Mouse (Mus musculus) liver, embryonic 12.5 days (tissue): ENCODE results near the gene Capn7. TPM values are rescaled to one million over a fixed set of nuclear protein-coding genes. Genes with fewer than 3 reads are reported as not detected.

Experiments
- ATAC-seq: fragments of 200-750 bp; cut with Nextera tagmentation; 2 replicates; pipeline ENCODE4 v1.8.0; 2017; ENCODE audit warnings: moderate number of reproducible peaks, mild to moderate bottlenecking, moderate library complexity
- H3K27ac ChIP-seq: fragments of 300-500 bp; sonication (generic); 2 replicates; pipeline ENCODE4 v1.5.1; 2016; ENCODE audit warnings: mild to moderate bottlenecking
- H3K27me3 ChIP-seq: fragments of 300-500 bp; sonication (generic); replicated peaks from 2 replicates; pipeline ENCODE4 v1.6.1; 2016; ENCODE audit warnings: mild to moderate bottlenecking, moderate library complexity
- H3K36me3 ChIP-seq: fragments of 300-500 bp; sonication (generic); 2 replicates; pipeline ENCODE4 v1.6.1; 2016; ENCODE audit warnings: mild to moderate bottlenecking, moderate library complexity
- H3K4me1 ChIP-seq: fragments of 300-500 bp; sonication (generic); 2 replicates; pipeline ENCODE4 v1.6.1; 2016
- H3K4me2 ChIP-seq: fragments of 300-500 bp; sonication (generic); 2 replicates; pipeline ENCODE4 v1.6.1; 2016; ENCODE audit warnings: mild to moderate bottlenecking, moderate library complexity
- H3K4me3 ChIP-seq: fragments of 300-500 bp; sonication (generic); 2 replicates; pipeline ENCODE4 v1.5.1; 2016; ENCODE audit warnings: mild to moderate bottlenecking, moderate library complexity
- H3K9ac ChIP-seq: fragments of 300-500 bp; sonication (generic); 2 replicates; pipeline ENCODE4 v1.6.1; 2016; ENCODE audit warnings: mild to moderate bottlenecking, moderate library complexity
- H3K9me3 ChIP-seq: fragments of 300-500 bp; sonication (generic); replicated peaks from 2 replicates; pipeline ENCODE4 v1.6.1; 2016; ENCODE audit warnings: mild to moderate bottlenecking, moderate library complexity
- WGBS: fragments of 180-500 bp; shearing (Covaris S2); methylation state at CpG from one replicate; pipeline ENCODE4 v1.1.7; 2016; ENCODE audit not compliant: insufficient replicate concordance; 5-methylcytosine and 5-hydroxymethylcytosine counted together
- polyA plus RNA-seq: library from polyadenylated mRNA; unstranded; fragments of >200 nt; fragmentation: Nextera tagmentation; extraction: Ambion mirVana; gene quantifications from 2 replicates; pipeline ENCODE4 v1.2.1, GENCODE M21; 2016

Gene Capn7
- polyA plus RNA-seq, 1 experiment from 2014 or later, result 24.5 TPM

- no peak overlapping the region for H3K27ac ChIP-seq
- no peak overlapping the region for H3K9ac ChIP-seq
- ATAC-seq, result no peak
- peaks cover 14% of the 10 kb centered on the region for H3K27me3 ChIP-seq
- no peak overlapping the region for H3K4me2 ChIP-seq
- H3K4me3 ChIP-seq, result no peak overlapping the region
- H3K9me3 ChIP-seq, result no peaks in the 10 kb centered on the region
- 74% methylated on average over 7 of the region's 7 CpGs for WGBS
- no peaks in the 10 kb centered on the region for H3K36me3 ChIP-seq
- H3K4me1 ChIP-seq, result peaks cover 17% of the 10 kb centered on the region
Measured at GRCm38 (mm10) chr14:31326770-31327169, 9.7 kb upstream of the Capn7 start.

- no peak for ATAC-seq
- Histone ChIP-seq H3K9ac (no peak overlapping the region), H3K4me2 (no peak overlapping the region), H3K9me3 (no peaks in the 10 kb centered on the region), H3K36me3 (no peaks in the 10 kb centered on the region), H3K4me3 (no peak overlapping the region), H3K4me1 (peaks cover 17% of the 10 kb centered on the region), H3K27ac (no peak overlapping the region), H3K27me3 (peaks cover 14% of the 10 kb centered on the region)
- 64% methylated on average over 1 of the region's 1 CpGs for WGBS
Measured at GRCm38 (mm10) chr14:31327196-31327595, 9.2 kb upstream of the Capn7 start.

DNA sequence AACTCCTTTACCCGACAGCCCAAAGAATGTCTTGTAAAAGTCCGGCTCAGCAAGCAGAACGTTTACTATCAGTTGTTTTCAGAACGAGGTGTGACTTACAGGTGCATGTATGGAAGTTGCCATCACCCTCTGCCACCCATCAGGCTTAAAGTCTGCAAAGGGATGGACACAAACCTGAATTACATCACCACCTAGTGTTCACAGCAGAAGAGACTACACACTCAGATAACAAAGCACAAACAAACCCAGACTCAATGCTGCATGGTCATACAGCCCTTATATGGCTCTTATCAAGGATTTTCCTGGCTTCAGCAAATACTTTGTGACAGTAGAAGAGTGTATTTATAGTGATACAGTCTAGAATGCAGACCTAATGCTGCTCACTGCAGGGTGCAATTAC lies 8.8 kb upstream of the Capn7 start:
- Histone ChIP-seq H3K9me3 (no peaks in the 10 kb centered on the region), H3K27ac (no peak overlapping the region), H3K4me1 (peaks cover 17% of the 10 kb centered on the region), H3K27me3 (peaks cover 14% of the 10 kb centered on the region), H3K36me3 (no peaks in the 10 kb centered on the region), H3K4me2 (no peak overlapping the region), H3K4me3 (no peak overlapping the region), H3K9ac (no peak overlapping the region)
- WGBS, result 51% methylated on average over 4 of the region's 4 CpGs
- peak; percentile 56 for ATAC-seq

DNA sequence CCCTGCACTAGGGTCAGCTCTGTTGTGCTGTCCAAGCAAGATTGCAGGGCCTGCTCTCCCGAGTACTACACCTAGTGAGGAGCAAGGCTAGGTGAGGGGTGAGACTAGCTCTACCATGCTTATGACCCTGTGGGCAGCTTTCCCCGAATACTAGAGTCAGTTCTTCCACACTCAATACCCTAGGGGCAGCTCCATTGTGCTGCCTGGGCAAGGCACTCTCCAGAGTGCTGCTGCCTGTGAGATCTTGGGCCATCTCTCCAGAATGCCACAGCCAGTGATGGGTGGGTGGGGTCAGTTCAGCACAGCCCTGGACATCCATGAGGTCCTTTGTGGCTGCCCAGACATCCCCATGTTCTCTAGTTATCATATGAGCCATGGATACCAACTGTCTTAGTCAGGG lies 6.7 kb upstream of the Capn7 start:
- ATAC-seq, result no peak
- no peaks in the 10 kb centered on the region for H3K9me3 ChIP-seq
- 28% methylated on average over 2 of the region's 2 CpGs for WGBS

GRCm38 (mm10) chr14:31330957-31331356 lies 5.5 kb upstream of the Capn7 start:
- Histone ChIP-seq H3K36me3 (no peaks in the 10 kb centered on the region), H3K27ac (no peak overlapping the region), H3K9ac (no peak overlapping the region), H3K4me3 (no peak overlapping the region), H3K4me1 (peaks cover 7% of the 10 kb centered on the region), H3K4me2 (no peak overlapping the region), H3K9me3 (no peaks in the 10 kb centered on the region), H3K27me3 (peaks cover 14% of the 10 kb centered on the region)
- ATAC-seq, result no peak
- WGBS, result 46% methylated on average over 4 of the region's 4 CpGs

More for the DNA sequence above, 6.7 kb upstream of the Capn7 start:
- H3K9ac ChIP-seq, result no peak overlapping the region
- no peaks in the 10 kb centered on the region for H3K36me3 ChIP-seq
- H3K4me3 ChIP-seq, result no peak overlapping the region
- H3K4me2 ChIP-seq, result no peak overlapping the region
- peaks cover 14% of the 10 kb centered on the region for H3K27me3 ChIP-seq
- peaks cover 3% of the 10 kb centered on the region for H3K4me1 ChIP-seq
- no peak overlapping the region for H3K27ac ChIP-seq

DNA sequence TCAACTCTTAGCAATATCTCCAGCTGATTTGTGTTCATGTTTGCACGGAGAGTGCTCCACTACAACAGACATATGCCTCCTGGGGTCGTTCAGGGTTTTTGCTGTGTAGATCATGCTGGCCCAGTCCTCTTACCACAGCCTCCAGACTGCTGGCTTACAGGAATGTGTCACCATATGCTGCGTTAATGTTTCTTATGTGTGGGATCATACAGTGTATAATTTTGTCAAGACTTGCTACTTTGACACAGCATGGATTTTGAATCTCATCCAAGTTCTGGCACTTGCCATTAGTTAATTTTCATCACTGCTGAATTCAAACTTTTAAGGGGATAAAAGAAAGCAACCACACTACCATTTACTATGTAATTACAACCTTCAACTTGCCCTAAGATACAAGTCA lies 673 bp upstream of the Capn7 start:
- Histone ChIP-seq H3K27ac (0 out of 2 replicates have a peak overlapping the region, but pooled peaks have one; percentile 42), H3K4me1 (peaks cover 28% of the 10 kb centered on the region)
- 50% methylated on average over 3 of the region's 3 CpGs for WGBS

DNA sequence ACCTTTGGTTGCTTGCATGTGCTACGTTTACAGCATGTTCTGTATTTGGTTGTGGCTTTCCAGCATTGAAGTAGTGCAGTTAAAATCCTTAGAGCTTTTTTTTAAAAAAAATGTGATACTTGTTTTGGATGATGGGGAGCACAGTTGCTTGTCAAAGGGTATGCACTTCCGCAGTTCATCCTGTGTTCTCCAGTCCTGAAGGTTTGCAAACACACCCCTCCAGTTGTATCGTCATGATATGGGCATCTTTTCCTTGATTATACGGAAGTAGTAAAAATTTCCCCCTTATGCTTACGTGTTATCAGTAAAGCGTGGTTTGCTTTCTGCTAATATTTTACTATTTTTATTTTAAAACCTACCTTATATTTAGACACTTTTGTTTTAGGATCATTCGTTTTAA lies 968 bp downstream of the Capn7 start:
- H3K9ac ChIP-seq, result peak overlapping the region; percentile 93
- WGBS, result 14% methylated on average over 7 of the region's 7 CpGs
- H3K27ac ChIP-seq, result peak overlapping the region; percentile 96
- H3K4me1 ChIP-seq, result peaks cover 30% of the 10 kb centered on the region
- peak overlapping the region; percentile 87 for H3K4me3 ChIP-seq
- peak overlapping the region; percentile 73 for H3K4me2 ChIP-seq
- peaks cover 15% of the 10 kb centered on the region for H3K36me3 ChIP-seq
- no peaks in the 10 kb centered on the region for H3K27me3 ChIP-seq
- ATAC-seq, result no peak
- no peaks in the 10 kb centered on the region for H3K9me3 ChIP-seq

More for the DNA sequence above, 673 bp upstream of the Capn7 start:
- Histone ChIP-seq H3K9ac (peak overlapping the region; percentile 57), H3K9me3 (no peaks in the 10 kb centered on the region), H3K36me3 (peaks cover 3% of the 10 kb centered on the region), H3K4me2 (peak overlapping the region; percentile 73), H3K27me3 (peaks cover 4% of the 10 kb centered on the region), H3K4me3 (peak overlapping the region; percentile 87)
- no peak for ATAC-seq

- Histone ChIP-seq H3K36me3 (peaks cover 19% of the 10 kb centered on the region), H3K9me3 (no peaks in the 10 kb centered on the region), H3K4me3 (peak overlapping the region; percentile 87), H3K27ac (no peak overlapping the region), H3K4me2 (peak overlapping the region; percentile 73), H3K9ac (peak overlapping the region; percentile 93), H3K27me3 (no peaks in the 10 kb centered on the region), H3K4me1 (peaks cover 31% of the 10 kb centered on the region)
- no peak for ATAC-seq
Measured at GRCm38 (mm10) chr14:31337947-31338346, 1.5 kb downstream of the Capn7 start.

DNA sequence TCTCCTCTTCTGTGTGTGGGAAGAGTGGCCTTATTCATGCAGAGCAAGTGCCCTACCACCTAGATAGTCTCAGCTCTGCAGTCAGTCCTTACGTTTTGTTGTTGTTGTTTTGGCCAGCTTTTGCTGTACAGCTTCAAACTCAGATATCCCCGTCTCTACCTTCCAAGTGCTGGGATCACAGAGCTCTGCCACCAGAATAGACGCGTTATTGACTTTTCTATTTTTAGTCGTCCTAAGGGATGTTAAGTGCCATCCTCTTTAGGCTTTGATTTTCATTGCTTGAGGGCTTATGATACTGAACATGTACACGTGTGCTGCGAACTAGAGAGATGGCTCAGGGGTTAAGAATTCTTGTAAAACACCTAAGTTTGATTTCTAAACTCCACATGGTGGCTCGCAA lies 6.8 kb downstream of the Capn7 start:
- WGBS, result 83% methylated on average over 8 of the region's 8 CpGs
- H3K4me1 ChIP-seq, result peaks cover 35% of the 10 kb centered on the region
- no peaks in the 10 kb centered on the region for H3K27me3 ChIP-seq
- H3K9me3 ChIP-seq, result no peaks in the 10 kb centered on the region
- H3K9ac ChIP-seq, result no peak overlapping the region
- H3K4me3 ChIP-seq, result no peak overlapping the region
- no peak for ATAC-seq
- no peak overlapping the region for H3K4me2 ChIP-seq
- H3K27ac ChIP-seq, result no peak overlapping the region
- peaks cover 49% of the 10 kb centered on the region for H3K36me3 ChIP-seq

- Histone ChIP-seq H3K4me3 (no peak overlapping the region), H3K9me3 (no peaks in the 10 kb centered on the region), H3K27me3 (no peaks in the 10 kb centered on the region), H3K9ac (no peak overlapping the region), H3K36me3 (peaks cover 67% of the 10 kb centered on the region), H3K4me1 (peaks cover 26% of the 10 kb centered on the region), H3K4me2 (no peak overlapping the region), H3K27ac (no peak overlapping the region)
- 19% methylated on average over 1 of the region's 1 CpGs for WGBS
- ATAC-seq, result peak; percentile 64
Measured at GRCm38 (mm10) chr14:31345367-31345766, 8.9 kb downstream of the Capn7 start.

GRCm38 (mm10) chr14:31362236-31362635 lies 25.8 kb downstream of the Capn7 start:
- peaks cover 10% of the 10 kb centered on the region; the same call in 1 of the 2 replicates for H3K4me1 ChIP-seq
- H3K36me3 ChIP-seq, result peaks cover 68% of the 10 kb centered on the region
- no peak overlapping the region for H3K9ac ChIP-seq
- WGBS, result 82% methylated on average over 2 of the region's 2 CpGs
- H3K9me3 ChIP-seq, result no peaks in the 10 kb centered on the region
- no peak overlapping the region for H3K27ac ChIP-seq
- ATAC-seq, result no peak
- no peak overlapping the region for H3K4me3 ChIP-seq
- no peak overlapping the region for H3K4me2 ChIP-seq
- H3K27me3 ChIP-seq, result no peaks in the 10 kb centered on the region

GRCm38 (mm10) chr14:31364589-31364988 lies 28.2 kb downstream of the Capn7 start:
- WGBS, result 45% methylated on average over 4 of the region's 4 CpGs
- no peaks in the 10 kb centered on the region for H3K27me3 ChIP-seq
- H3K36me3 ChIP-seq, result peaks cover 76% of the 10 kb centered on the region
- H3K4me2 ChIP-seq, result no peak overlapping the region
- H3K9ac ChIP-seq, result no peak overlapping the region
- H3K4me3 ChIP-seq, result no peak overlapping the region
- no peak overlapping the region for H3K27ac ChIP-seq
- no peaks in the 10 kb centered on the region for H3K9me3 ChIP-seq
- peaks cover 10% of the 10 kb centered on the region; the same call in 1 of the 2 replicates for H3K4me1 ChIP-seq
- ATAC-seq, result peak; percentile 83

DNA sequence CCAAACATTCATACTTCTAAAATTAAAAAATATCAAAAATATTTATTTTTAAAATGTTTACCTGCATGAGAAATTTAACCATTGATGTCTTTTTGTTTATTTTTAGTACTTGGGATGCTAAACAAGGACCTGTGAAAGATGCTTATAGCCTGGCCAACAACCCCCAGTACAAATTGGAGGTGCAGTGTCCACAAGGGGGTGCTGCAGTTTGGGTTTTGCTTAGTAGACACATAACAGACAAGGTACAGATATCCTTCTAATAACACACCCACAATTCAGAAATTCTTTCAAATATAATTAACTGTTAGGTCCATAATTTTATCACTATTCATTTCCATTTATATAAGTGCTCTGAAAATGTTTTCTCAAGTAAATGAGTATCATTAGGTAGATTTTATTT lies 28.9 kb downstream of the Capn7 start:
- no peak overlapping the region for H3K4me2 ChIP-seq
- no peak overlapping the region for H3K27ac ChIP-seq
- H3K9me3 ChIP-seq, result no peaks in the 10 kb centered on the region
- no peak overlapping the region for H3K9ac ChIP-seq
- ATAC-seq, result no peak
- peaks cover 10% of the 10 kb centered on the region; the same call in 1 of the 2 replicates for H3K4me1 ChIP-seq
- H3K4me3 ChIP-seq, result no peak overlapping the region
- H3K27me3 ChIP-seq, result no peaks in the 10 kb centered on the region
- peaks cover 77% of the 10 kb centered on the region for H3K36me3 ChIP-seq
